Mouse (Mus musculus) ovary, postnatal 14 days (tissue): Measurements from ENCODE around the gene Cfap97d2.

ENCODE experiments used
- DNase-seq: peaks from one replicate; pipeline ENCODE4 v3.0.0; 2022; ENCODE audit warnings: low spot score

Cfap97d2 gene

DNA sequence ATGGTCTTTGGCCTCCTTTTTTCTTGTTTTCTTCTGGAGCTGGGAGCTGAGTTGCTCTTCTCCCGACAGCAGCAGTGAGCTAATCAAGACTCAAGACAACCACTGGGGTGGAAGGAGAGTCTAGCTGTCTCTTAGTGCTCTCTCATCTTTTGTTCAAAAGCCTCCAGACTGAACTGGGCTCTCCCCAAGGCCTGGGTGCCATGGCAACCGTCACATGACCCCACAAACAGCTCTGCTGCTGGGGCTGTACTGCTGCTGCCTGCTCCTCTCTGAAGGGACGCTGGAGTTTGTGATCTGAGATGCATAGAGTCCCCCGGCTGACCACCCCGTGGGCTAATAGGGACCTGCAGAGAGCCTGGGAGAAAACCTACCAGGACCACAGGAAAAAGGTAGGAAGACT lies at the start of gene Cfap97d2:
TSS of gene Cfap97d2 (plus strand) at position 222 of the 400 bp plus-strand sequence.
- no peak for DNase-seq

- no peak for DNase-seq
Observed at GRCm38 (mm10) chr8:13657479-13657878, 48.2 kb upstream of the Cfap97d2 start.

DNA sequence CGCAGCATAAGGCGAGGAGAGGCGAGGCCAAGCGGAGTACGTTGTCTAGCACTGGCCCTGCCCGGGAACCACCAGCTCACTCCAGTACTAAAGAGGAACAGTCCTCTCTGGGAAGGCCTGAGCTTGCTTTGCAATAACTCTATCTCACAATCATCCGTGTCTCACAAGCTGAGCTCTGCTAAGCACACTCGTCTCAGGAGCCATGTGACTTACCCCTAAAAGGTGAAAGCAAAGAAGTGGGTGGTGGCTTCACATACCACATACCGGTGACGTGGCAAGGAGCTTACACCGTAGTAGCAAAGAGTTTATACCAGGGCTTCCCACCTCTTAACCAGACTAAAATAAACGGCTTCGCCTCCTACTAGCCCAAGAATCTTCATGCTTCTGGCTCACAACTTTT lies 45.4 kb upstream of the Cfap97d2 start:
- DNase-seq, result no peak

DNA sequence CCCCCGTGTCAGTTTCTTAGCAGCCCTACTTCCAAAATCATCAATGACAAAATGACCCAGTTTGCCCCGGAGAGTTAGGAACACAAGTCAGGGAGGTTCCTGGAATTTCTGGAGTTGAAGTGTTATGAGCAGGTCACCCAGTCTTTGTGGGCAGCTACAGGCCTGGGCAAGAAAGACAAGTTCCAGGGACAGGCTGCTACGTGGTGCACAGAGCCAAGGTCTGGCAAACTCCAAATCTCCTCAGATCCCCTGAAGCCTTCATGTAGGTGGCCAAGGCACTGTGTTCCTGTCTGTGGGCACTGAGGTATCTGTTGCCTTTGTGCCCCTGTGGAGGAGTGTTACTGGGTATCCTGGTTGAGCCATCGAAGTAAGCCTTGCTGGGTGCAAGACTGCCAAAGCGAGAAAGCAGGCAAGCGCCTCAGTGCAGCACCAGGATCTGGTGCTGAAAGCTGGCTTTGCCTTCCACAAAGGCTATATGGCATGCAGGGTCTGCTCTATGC lies 40.9 kb upstream of the Cfap97d2 start:
- DNase-seq, result no peak

DNA sequence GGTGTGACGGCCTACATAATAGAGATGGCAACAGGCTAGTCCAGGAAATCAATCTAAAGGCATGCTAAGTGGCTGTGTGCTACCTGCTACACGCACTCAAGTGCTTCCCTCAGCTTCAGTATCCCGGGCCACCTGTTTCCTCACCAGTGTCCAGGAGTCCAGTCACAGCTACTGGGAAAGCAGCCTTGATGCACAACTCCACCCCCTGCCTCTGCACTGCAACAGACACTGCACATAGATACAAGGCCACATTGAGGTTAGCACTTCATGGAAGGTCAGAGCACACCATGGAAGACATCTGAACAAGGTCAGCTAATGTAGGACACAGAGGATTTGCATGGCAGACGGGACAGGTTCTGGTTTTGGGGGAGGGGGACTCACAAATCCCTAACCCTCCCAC lies 40.2 kb upstream of the Cfap97d2 start:
- DNase-seq, result no peak

- no peak for DNase-seq
Observed at GRCm38 (mm10) chr8:13665944-13666343, 39.7 kb upstream of the Cfap97d2 start.

DNA sequence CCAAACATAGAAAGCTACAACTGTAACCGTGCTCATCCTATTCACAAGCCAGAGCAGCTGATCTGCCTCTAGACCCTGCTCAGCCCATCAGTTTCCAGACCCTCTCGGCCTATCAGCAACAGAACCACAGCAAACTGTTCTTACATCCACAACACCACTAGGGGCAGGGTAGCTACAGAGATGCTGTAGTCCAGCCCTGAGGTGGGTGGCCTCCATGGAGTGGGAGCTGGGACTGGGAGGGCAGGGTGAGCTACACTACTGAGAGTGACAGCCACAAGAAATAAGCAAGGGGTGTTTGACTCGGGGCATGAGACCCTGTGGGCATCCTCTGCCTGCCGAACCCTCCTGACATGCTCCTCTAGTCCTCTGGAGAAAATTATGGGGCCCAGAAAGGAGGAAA lies 37.8 kb upstream of the Cfap97d2 start:
- DNase-seq, result no peak

DNA sequence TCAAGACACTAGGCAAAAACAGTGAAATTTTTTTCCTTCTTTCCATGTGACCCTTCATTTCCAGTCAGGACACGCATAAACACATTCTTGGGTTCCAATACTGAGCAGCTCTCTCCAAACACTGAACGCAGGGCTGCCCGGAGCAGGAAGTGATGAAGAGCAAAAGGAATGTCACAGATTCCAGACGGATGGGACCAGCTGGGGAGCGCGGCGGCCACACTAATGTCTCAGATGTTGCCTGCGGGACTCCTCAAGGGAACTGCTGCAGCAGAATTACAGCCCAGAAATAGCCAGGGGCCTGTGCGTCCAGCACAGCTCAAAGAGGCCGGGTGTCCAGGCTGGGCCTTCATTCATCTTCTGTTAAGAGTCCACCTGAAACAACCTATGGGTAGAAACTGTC lies 37.3 kb upstream of the Cfap97d2 start:
- DNase-seq, result no peak

GRCm38 (mm10) chr8:13670011-13670471 lies 35.6 kb upstream of the Cfap97d2 start:
- no peak for DNase-seq

DNA sequence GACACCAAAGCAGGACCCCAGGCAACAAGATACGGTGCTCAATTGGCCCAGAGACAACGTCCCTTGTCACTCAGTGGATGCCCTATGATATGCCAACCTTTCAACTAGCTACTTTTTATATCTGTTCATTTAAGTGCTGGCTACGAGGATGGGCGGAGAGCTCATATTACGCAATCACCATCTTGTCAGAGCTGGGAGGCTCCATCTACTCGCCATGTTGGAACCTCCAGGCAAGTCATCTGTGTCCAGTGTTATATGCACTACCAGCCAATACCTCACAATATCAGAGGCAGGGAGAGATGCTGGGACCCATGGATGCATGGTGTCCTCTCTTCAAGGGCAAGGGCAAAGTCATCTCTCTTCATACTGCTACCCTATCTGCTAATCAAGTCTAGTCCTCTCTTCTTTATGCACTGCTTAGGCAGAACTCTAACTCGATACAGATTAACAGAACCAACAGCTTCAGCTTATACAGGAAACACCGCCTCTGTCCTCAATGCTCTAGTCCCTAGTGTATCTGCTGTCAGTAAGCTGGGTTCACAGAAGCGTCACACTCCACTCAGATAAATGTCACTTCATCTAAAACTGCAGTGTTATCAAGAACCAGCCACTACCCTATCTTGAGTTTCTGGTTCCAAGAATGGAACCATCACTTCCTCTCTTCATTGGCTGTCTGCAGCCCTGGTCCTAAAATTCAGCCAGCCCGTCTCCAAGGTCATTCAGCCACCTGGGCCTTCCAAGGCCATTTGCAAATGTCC lies 34.3 kb upstream of the Cfap97d2 start:
- no peak for DNase-seq

- DNase-seq, result no peak
Observed at GRCm38 (mm10) chr8:13673215-13673614, 32.5 kb upstream of the Cfap97d2 start.

GRCm38 (mm10) chr8:13674294-13675010 lies 31.2 kb upstream of the Cfap97d2 start:
- DNase-seq, result no peak

GRCm38 (mm10) chr8:13675121-13675520 lies 30.6 kb upstream of the Cfap97d2 start:
- no peak for DNase-seq

DNA sequence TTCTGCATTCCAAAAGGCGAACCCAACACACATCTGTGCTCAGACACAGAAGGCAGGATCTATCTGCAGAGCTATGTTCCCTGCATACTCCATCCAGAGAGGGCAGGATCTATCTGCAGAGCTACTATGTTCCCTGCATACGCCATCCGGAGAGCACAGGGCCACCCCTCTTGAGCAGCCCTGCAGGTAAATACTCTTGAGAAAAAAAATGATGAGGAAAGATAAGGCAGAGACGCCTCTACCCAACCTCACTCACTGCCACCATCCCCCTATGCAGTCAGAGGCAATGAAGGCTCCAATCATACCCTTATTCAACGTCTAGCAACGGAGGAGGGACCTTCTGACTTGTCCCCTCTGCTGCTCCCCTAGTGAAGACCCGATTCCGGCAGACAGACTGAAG lies 30.2 kb upstream of the Cfap97d2 start:
- DNase-seq, result no peak

GRCm38 (mm10) chr8:13676302-13676700 lies 29.4 kb upstream of the Cfap97d2 start:
- DNase-seq, result peak; percentile 42

DNA sequence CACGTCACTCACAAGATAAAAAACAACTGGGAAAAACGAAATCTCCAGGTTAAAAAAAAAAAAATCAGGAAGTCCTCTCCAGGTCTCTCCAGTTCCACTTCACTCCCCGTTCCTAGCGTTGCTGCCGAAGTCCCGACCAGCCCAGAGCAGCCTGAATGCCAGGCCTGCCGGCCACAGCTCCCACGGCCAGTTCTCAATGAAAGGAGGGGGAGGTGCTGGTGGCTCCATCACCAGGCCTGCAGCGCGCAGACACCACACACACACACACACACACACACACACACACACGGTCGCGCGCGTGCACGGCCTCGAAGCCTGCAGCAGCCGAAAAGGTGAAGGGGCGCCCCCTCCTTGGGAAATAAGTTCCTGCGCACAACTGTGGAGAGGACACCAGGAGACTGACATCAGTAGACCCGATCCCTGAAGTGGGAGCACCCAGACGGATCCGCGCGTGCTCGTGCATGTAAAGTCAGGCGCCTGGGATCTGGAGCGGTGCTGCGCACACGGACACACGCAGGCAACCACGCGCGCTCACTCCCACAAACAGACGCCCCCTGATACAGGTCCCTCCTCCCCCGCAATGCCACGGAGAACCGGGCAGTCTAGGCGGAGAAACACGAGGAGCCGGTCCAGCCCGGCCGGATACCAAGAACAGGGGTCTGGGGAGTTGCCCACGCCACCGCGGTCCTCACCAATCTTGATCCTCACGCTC lies 28.8 kb upstream of the Cfap97d2 start:
- DNase-seq, result peak; percentile 46

DNA sequence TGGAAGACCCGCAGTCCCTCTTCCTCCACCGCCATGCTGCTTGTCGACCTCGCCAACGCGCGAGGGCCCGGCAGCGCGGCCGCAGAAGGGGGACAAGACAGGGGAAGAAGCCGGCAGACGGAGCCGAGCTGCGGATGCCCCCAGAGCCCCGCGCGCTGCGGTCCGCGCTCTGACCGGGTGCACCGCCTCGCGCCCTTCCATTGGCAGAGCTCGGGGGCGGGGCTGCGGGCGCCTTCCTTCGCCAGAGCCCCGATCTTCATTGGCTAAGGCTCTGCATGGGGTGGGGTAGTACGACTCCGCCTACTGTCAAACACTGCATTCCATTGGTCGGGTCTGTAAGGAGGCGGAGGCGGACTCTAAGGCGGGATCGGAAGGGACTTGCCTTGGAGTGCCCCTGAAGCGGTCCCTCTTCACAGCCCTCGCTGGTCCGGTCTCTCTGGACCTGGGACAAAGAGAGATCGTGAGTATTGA lies 28.2 kb upstream of the Cfap97d2 start, which contains the start of gene Rasa3:
TSS of gene Rasa3 (minus strand) at position 191 of the 471 bp plus-strand sequence.
- peak; percentile 88 for DNase-seq

DNA sequence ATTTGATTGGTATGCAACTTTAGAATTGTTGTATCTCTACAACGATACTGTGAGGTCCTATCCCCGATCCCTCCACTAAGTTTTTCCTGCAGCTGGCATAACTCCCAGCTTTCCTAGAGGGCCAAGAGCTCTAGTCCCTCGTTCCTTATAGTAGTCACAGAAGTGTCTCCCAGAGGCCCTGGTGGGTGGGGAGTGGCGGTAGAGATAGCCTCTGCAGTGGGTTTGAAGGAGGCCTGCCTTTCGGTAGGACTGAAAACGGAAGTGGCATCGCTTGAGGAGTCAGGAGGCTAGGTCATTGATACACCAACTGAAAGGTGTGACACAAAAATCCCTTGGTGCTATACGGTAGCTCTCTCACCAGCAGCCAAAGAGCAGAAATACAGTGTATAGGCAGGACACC lies 27.5 kb upstream of the Cfap97d2 start:
- no peak for DNase-seq

GRCm38 (mm10) chr8:13684131-13684530 lies 21.6 kb upstream of the Cfap97d2 start:
- DNase-seq, result no peak

- DNase-seq, result no peak
Observed at GRCm38 (mm10) chr8:13685674-13686314, 19.9 kb upstream of the Cfap97d2 start.

GRCm38 (mm10) chr8:13686426-13686825 lies 19.3 kb upstream of the Cfap97d2 start:
- no peak for DNase-seq
